1 mouse cellular context compared by ENCODE assay signal in genomic region chr15:98737881-98738280, GRCm38 (mm10).
TF ChIP-seq lines count a peak whose summit lies in the region.

No protein-coding gene starts in this region.

TF ChIP-seq in CH12.LX, 34 proteins besides CTCF, POLR2A, EP300 and RAD21:
- no peak for TF ChIP-seq KAT2A (IDR thresholded peaks at IDR 0.05; ENCODE audit: insufficient replicate concordance, low read length)
- TF ChIP-seq SMC3 (IDR thresholded peaks at IDR 0.05; ENCODE audit: low read depth, low read length), result peak; percentile 12; the same call in 1 of the 2 replicates
